In genomic region chr10:38909152-38909732, GRCm38 (mm10) we compare ENCODE assay signal across 23 mouse cellular contexts. TPM values are rescaled to one million over a fixed set of nuclear protein-coding genes. Genes with fewer than 3 reads are reported as not detected.
DNase-seq lines count a peak whose midpoint lies in the region; ATAC-seq and TF ChIP-seq lines count a peak whose summit lies in the region.
"Had no signal": no experiment of that assay in that cellular context is flagged by ENCODE, and none has a peak within 500 bp of the region (broad histone marks: within the 10 kb centered on the region; RNA-seq: fewer than 3 reads in every experiment).

No protein-coding gene starts in this region.

- H3K4me1 ChIP-seq in heart, embryonic 15.5 days (replicated peaks): peaks cover 16% of the 10 kb centered on the region
- peaks cover 37% of the 10 kb centered on the region for H3K4me1 ChIP-seq in lung, embryonic 15.5 days
- peaks cover 29% of the 10 kb centered on the region for H3K4me1 ChIP-seq in limb, embryonic 14.5 days (ENCODE audit: control insufficient read depth, insufficient read depth, low read length)
- H3K4me1 ChIP-seq in stomach, embryonic 16.5 days (ENCODE audit: control insufficient read depth, insufficient read depth, low read length): peaks cover 12% of the 10 kb centered on the region
- H3K4me1 ChIP-seq: liver, embryonic 12.5 days; midbrain, embryonic 12.5 days had no signal

- no peak overlapping the region for H3K4me2 ChIP-seq in heart, embryonic 15.5 days
- no peak overlapping the region for H3K4me2 ChIP-seq in lung, embryonic 15.5 days
- H3K4me2 ChIP-seq in limb, embryonic 14.5 days (replicated peaks; ENCODE audit: low read depth, low read length, severe bottlenecking): no peak overlapping the region; the same call in 1 of the 2 replicates
- H3K4me2 ChIP-seq in stomach, embryonic 16.5 days (ENCODE audit: low read depth, low read length): no peak overlapping the region
- H3K4me2 ChIP-seq: forebrain, embryonic 15.5 days; liver, embryonic 12.5 days; midbrain, embryonic 12.5 days had no signal

- DNase-seq in heart, adult 11 months: no peak
- DNase-seq in lung, postnatal 14 days: no peak
- DNase-seq in limb, embryonic 14.5 days (ENCODE audit: low spot score): peak; percentile 75
- DNase-seq in thymus, postnatal 14 days: no peak
- DNase-seq: B cell, adult 2 months; cerebellum, adult 18-20 months; cerebellum, postnatal 36 days; gastrocnemius, postnatal 14 days; kidney, adult 18-20 months; layer of hippocampus, adult 9-11 months; left cerebral cortex, postnatal 4 days; lung, adult 18-20 months had no signal

- no peak overlapping the region for H3K9ac ChIP-seq in heart, embryonic 15.5 days
- H3K9ac ChIP-seq in lung, embryonic 15.5 days: no peak overlapping the region
- H3K9ac ChIP-seq in limb, embryonic 14.5 days (ENCODE audit: low read depth, low read length, severe bottlenecking): no peak overlapping the region
- H3K9ac ChIP-seq in stomach, embryonic 16.5 days (ENCODE audit: low read length): no peak overlapping the region
- H3K9ac ChIP-seq: embryonic facial prominence, embryonic 15.5 days; forebrain, embryonic 15.5 days; liver, embryonic 12.5 days; midbrain, embryonic 12.5 days had no signal

- no peak for ATAC-seq in heart, embryonic 15.5 days (replicated peaks; ENCODE audit: insufficient number of reproducible peaks, insufficient read depth, low FRiP score, low read depth)
- ATAC-seq in lung, embryonic 15.5 days (ENCODE audit: borderline replicate concordance, extremely low read depth, low FRiP score, low TSS enrichment): 0 out of 2 replicates have a peak, but pooled peaks have one; percentile 6
- peak; percentile 64 for ATAC-seq in limb, embryonic 14.5 days (ENCODE audit: low FRiP score, low read depth)
- ATAC-seq in stomach, embryonic 16.5 days (ENCODE audit: insufficient read depth, low FRiP score): no peak
- ATAC-seq: forebrain, embryonic 15.5 days; liver, embryonic 12.5 days; Patski had no signal

- no peaks in the 10 kb centered on the region for H3K27me3 ChIP-seq in heart, embryonic 15.5 days
- H3K27me3 ChIP-seq in lung, embryonic 15.5 days: no peaks in the 10 kb centered on the region
- H3K27me3 ChIP-seq in limb, embryonic 14.5 days (ENCODE audit: control insufficient read depth, insufficient read depth, low read length): no peaks in the 10 kb centered on the region
- no peaks in the 10 kb centered on the region for H3K27me3 ChIP-seq in stomach, embryonic 16.5 days (ENCODE audit: control insufficient read depth, insufficient read depth, low read length)
- H3K27me3 ChIP-seq: CH12.LX; embryonic facial prominence, embryonic 15.5 days; forebrain, embryonic 15.5 days; liver, embryonic 12.5 days; midbrain, embryonic 12.5 days; Patski had no signal

- no peak overlapping the region for H3K4me3 ChIP-seq in heart, embryonic 15.5 days
- no peak overlapping the region for H3K4me3 ChIP-seq in lung, embryonic 15.5 days
- H3K4me3 ChIP-seq in limb, embryonic 14.5 days (replicated peaks; ENCODE audit: low read length): no peak overlapping the region
- H3K4me3 ChIP-seq in stomach, embryonic 16.5 days (replicated peaks; ENCODE audit: low read length): no peak overlapping the region
- H3K4me3 ChIP-seq: embryonic facial prominence, embryonic 15.5 days; forebrain, embryonic 15.5 days; hindbrain, embryonic 10.5 days; liver, embryonic 12.5 days; midbrain, embryonic 12.5 days had no signal

- H3K9me3 ChIP-seq in heart, embryonic 15.5 days (replicated peaks): no peaks in the 10 kb centered on the region
- no peaks in the 10 kb centered on the region for H3K9me3 ChIP-seq in lung, embryonic 15.5 days
- no peaks in the 10 kb centered on the region for H3K9me3 ChIP-seq in limb, embryonic 14.5 days (ENCODE audit: control insufficient read depth, low read length)
- no peaks in the 10 kb centered on the region for H3K9me3 ChIP-seq in stomach, embryonic 16.5 days (replicated peaks; ENCODE audit: control insufficient read depth, low read length)
- H3K9me3 ChIP-seq: embryonic facial prominence, embryonic 15.5 days; forebrain, embryonic 15.5 days; G1E; hindbrain, embryonic 10.5 days; liver, embryonic 12.5 days; midbrain, embryonic 12.5 days had no signal

- WGBS in heart, embryonic 15.5 days: 87% methylated on average over 1 of the region's 1 CpGs
- 49% methylated on average over 1 of the region's 1 CpGs for WGBS in lung, embryonic 15.5 days
- 19% methylated on average over 1 of the region's 1 CpGs for WGBS in limb, embryonic 14.5 days
- WGBS in stomach, embryonic 16.5 days: 42% methylated on average over 1 of the region's 1 CpGs

- H3K27ac ChIP-seq in heart, embryonic 15.5 days: peak overlapping the region; percentile 88; the same call in 1 of the 2 replicates
- H3K27ac ChIP-seq in lung, embryonic 15.5 days: peak overlapping the region; percentile 88
- peak overlapping the region; percentile 83 for H3K27ac ChIP-seq in limb, embryonic 14.5 days (replicated peaks; ENCODE audit: low read depth, low read length)
- peak overlapping the region; percentile 96 for H3K27ac ChIP-seq in stomach, embryonic 16.5 days (ENCODE audit: low read length)
- H3K27ac ChIP-seq: forebrain, embryonic 15.5 days; liver, embryonic 12.5 days; midbrain, embryonic 12.5 days had no signal

- no peak for TF ChIP-seq POLR2A in limb, embryonic 14.5 days (IDR thresholded peaks at IDR 0.05; ENCODE audit: borderline replicate concordance, extremely low read depth, insufficient read depth, insufficient read length)

- H3K36me3 ChIP-seq in heart, embryonic 15.5 days: no peaks in the 10 kb centered on the region
- H3K36me3 ChIP-seq in lung, embryonic 15.5 days: no peaks in the 10 kb centered on the region
- no peaks in the 10 kb centered on the region for H3K36me3 ChIP-seq in limb, embryonic 14.5 days (ENCODE audit: control insufficient read depth, insufficient read depth, low read length)
- H3K36me3 ChIP-seq in stomach, embryonic 16.5 days (ENCODE audit: control insufficient read depth, insufficient read depth, low read length): no peaks in the 10 kb centered on the region
- H3K36me3 ChIP-seq: embryonic facial prominence, embryonic 15.5 days; forebrain, embryonic 15.5 days; G1E; hindbrain, embryonic 10.5 days; liver, embryonic 12.5 days; midbrain, embryonic 12.5 days had no signal

RNA-seq across cellular contexts. Expression of gene Lama4, which starts 56.1 kb away (rescaled TPM):
- 111 and 117 TPM in 2 replicates for polyA plus RNA-seq in heart, embryonic 15.5 days (2015; fragmentation: Nextera tagmentation; extraction: Ambion mirVana)
- polyA plus RNA-seq in lung, embryonic 15.5 days (2015; fragmentation: Nextera tagmentation; extraction: Ambion mirVana): 111 and 115 TPM in 2 replicates
- polyA plus RNA-seq in limb, embryonic 14.5 days (2012; rRNA removed): 72.9 and 74.1 TPM in 2 replicates
- 88.7 and 94.7 TPM in 2 replicates for polyA plus RNA-seq in limb, embryonic 14.5 days (2014; fragmentation: Nextera tagmentation; extraction: Ambion mirVana)
- polyA plus RNA-seq in stomach, embryonic 16.5 days (2015; fragmentation: Nextera tagmentation; extraction: Ambion mirVana): 72.4 and 75.1 TPM in 2 replicates
- polyA plus RNA-seq: G1E had no signal

Comparison
In these comparisons a context has a peak if more than half of its experiments do, and no peak if none do; other contexts are left out.
1. ATAC-seq: peak in lung, embryonic 15.5 days (single experiment) and limb, embryonic 14.5 days (single experiment); none in heart, embryonic 15.5 days (single experiment) and stomach, embryonic 16.5 days (single experiment).
2. Peak in every context shown above with its lines, with median percentiles within 50 percentile points of each other: H3K27ac ChIP-seq.